Mouse (Mus musculus): ENCODE data around the gene Supt20. TPM values are rescaled to one million over a fixed set of nuclear protein-coding genes. Genes with fewer than 3 reads are reported as not detected.

Gene Supt20
- polyA plus RNA-seq, 1 experiment from 2014 or later = 91.3 TPM

DNA sequence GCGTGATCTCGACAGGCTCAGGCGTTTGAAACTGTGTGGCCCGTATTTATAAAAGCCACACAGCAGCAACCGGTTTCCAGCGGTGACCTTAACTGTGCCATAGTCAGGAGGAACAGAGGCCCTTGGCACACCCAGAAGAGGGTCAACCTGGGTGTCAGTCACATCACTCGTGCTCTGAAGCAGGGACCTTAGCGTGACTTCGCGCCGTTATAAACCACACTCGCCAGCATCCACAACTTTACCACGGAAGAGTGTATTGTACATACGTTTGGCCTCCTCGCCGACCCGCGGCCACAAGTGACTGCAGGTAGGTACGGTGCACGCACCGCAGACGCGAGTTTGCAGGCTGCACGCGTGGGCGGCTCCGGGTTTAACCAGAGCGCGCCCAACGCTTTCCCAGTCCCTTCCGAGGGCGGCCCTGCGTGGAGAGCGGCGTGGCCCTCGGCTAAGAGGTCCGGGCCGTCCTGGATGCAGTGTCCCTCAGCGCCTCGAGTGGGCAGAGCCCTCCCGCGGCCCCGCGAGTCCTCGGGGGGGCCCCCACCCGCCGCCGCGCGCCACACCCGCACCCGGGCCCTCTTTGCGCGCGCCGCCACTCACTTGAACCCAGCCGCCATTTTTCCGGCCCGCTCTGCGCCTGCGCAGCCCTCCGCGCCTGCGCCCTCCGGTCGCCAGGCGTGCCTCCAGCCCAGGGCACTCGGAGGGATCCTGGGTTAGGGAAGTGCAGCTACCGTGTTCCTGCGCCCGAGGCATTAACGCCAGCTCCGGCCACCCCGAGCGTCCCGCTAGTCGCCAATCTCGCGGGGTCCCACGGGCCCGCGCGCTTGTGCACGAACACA, 42.0 kb downstream of the Supt20 start:
- peak; percentile 95 for ATAC-seq (ENCODE audit: low read depth)

GRCm38 (mm10) chr3:54735247-54736046, 42.8 kb downstream of the Supt20 start, which contains the start of the genes Exosc8 and Alg5:
Exosc8 (minus strand) TSS chr3:54735393.
Alg5 (plus strand) TSS chr3:54735539.
- Histone ChIP-seq H3K9me3 (ENCODE audit: control insufficient read depth, low read length) (no peaks in the 10 kb centered on the region), H3K9ac (ENCODE audit: low read depth, low read length) (peak within 1 kb of the TSS; percentile 79), H3K4me3 (ENCODE audit: low read depth, low read length) (peak within 1 kb of the TSS; percentile 96), H3K36me3 (ENCODE audit: control insufficient read depth, insufficient read depth, low read length) (peaks cover 56% of the 10 kb centered on the region), H3K27ac (replicated peaks; ENCODE audit: low read depth, low read length) (peak within 1 kb of the TSS; percentile 99), H3K4me1 (ENCODE audit: control insufficient read depth, insufficient read depth, low read length) (no peaks in the 10 kb centered on the region; the same call in 1 of the 2 replicates), H3K4me2 (ENCODE audit: low read depth, low read length) (peak within 1 kb of the TSS; percentile 88), H3K27me3 (replicated peaks; ENCODE audit: control insufficient read depth, insufficient read depth, low read length) (no peaks in the 10 kb centered on the region)
- peak; percentile 79 for DNase-seq (ENCODE audit: low spot score)
- under 1% methylated on average over 33 of the region's 65 CpGs for WGBS
- ATAC-seq (ENCODE audit: low read depth) = peak; percentile 95

More for the DNA sequence above, 42.0 kb downstream of the Supt20 start:
- under 1% methylated on average over 26 of the region's 84 CpGs for WGBS
- Histone ChIP-seq H3K4me2 (ENCODE audit: low read depth, low read length) (peak overlapping the region; percentile 88), H3K9ac (ENCODE audit: low read depth, low read length) (peak overlapping the region; percentile 79), H3K27ac (replicated peaks; ENCODE audit: low read depth, low read length) (peak overlapping the region; percentile 99), H3K36me3 (ENCODE audit: control insufficient read depth, insufficient read depth, low read length) (peaks cover 58% of the 10 kb centered on the region), H3K4me3 (ENCODE audit: low read depth, low read length) (peak overlapping the region; percentile 96), H3K4me1 (ENCODE audit: control insufficient read depth, insufficient read depth, low read length) (no peaks in the 10 kb centered on the region; the same call in 1 of the 2 replicates), H3K9me3 (ENCODE audit: control insufficient read depth, low read length) (no peaks in the 10 kb centered on the region), H3K27me3 (replicated peaks; ENCODE audit: control insufficient read depth, insufficient read depth, low read length) (no peaks in the 10 kb centered on the region)
- peak; percentile 93 for DNase-seq (ENCODE audit: low spot score)

DNA sequence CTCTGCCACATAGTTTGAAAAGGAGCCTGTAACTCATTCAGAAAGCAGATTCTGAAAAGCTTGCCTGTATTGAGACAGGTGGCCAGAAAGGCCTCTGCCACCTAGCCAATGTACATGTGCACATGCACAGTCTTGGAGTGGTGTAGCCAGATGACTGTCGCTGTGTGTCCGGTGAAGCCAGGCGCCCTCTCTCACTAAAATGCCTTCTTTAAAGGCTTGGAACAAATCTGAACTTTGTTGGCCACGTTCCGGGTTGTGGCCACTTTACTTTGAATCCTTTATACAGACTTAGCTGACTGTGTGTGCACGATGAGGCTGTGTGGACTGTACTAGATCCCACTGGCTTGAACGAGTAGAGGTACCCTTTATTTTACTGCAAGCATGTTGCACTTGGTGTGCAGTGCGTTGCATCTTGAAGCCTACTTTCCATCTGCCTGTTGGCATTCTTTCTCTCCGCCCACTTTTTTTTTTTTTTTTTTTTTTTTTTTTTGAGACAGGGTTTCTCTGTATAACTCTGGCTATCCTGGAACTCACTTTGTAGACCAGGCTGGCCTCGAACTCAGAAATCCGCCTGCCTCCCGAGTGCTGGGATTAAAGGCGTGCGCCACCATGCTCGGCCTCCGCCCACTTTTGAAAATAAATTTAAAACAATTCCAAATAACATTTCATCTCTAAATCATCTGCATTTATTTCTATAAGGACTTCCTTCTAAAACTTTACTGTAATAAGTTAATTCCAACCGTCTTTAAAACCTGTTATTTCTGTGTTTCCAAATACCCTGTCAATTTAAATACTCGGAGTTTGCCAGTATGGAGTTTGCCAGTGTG, 43.7 kb downstream of the Supt20 start:
- Histone ChIP-seq H3K9ac (ENCODE audit: low read depth, low read length) (peak overlapping the region; percentile 79), H3K4me1 (ENCODE audit: control insufficient read depth, insufficient read depth, low read length) (no peaks in the 10 kb centered on the region; the same call in 1 of the 2 replicates), H3K27me3 (replicated peaks; ENCODE audit: control insufficient read depth, insufficient read depth, low read length) (no peaks in the 10 kb centered on the region), H3K9me3 (ENCODE audit: control insufficient read depth, low read length) (no peaks in the 10 kb centered on the region), H3K27ac (replicated peaks; ENCODE audit: low read depth, low read length) (peak overlapping the region; percentile 99), H3K4me2 (ENCODE audit: low read depth, low read length) (peak overlapping the region; percentile 88), H3K4me3 (ENCODE audit: low read depth, low read length) (peak overlapping the region; percentile 96), H3K36me3 (ENCODE audit: control insufficient read depth, insufficient read depth, low read length) (peaks cover 56% of the 10 kb centered on the region)
- DNase-seq (ENCODE audit: low spot score) = no peak
- no peak for ATAC-seq (ENCODE audit: low read depth)
- WGBS = 47% methylated on average over 18 of the region's 18 CpGs

- H3K4me3 ChIP-seq (ENCODE audit: low read depth, low read length) = no peak overlapping the region
- H3K9me3 ChIP-seq (ENCODE audit: control insufficient read depth, low read length) = no peaks in the 10 kb centered on the region
- no peaks in the 10 kb centered on the region for H3K27me3 ChIP-seq (replicated peaks; ENCODE audit: control insufficient read depth, insufficient read depth, low read length)
- no peak for DNase-seq (ENCODE audit: low spot score)
- WGBS = 95% methylated on average over 8 of the region's 8 CpGs
- H3K4me2 ChIP-seq (ENCODE audit: low read depth, low read length) = no peak overlapping the region
- no peak for ATAC-seq (ENCODE audit: low read depth)
- peaks cover 56% of the 10 kb centered on the region for H3K36me3 ChIP-seq (ENCODE audit: control insufficient read depth, insufficient read depth, low read length)
- H3K4me1 ChIP-seq (ENCODE audit: control insufficient read depth, insufficient read depth, low read length) = no peaks in the 10 kb centered on the region; the same call in 1 of the 2 replicates
- no peak overlapping the region for H3K27ac ChIP-seq (replicated peaks; ENCODE audit: low read depth, low read length)
- no peak overlapping the region for H3K9ac ChIP-seq (ENCODE audit: low read depth, low read length)
Observed at GRCm38 (mm10) chr3:54737317-54737716, 44.7 kb downstream of the Supt20 start.

GRCm38 (mm10) chr3:54741965-54742364, 49.4 kb downstream of the Supt20 start:
- no peaks in the 10 kb centered on the region for H3K27me3 ChIP-seq (replicated peaks; ENCODE audit: control insufficient read depth, insufficient read depth, low read length)
- no peak overlapping the region for H3K27ac ChIP-seq (replicated peaks; ENCODE audit: low read depth, low read length)
- peaks cover 91% of the 10 kb centered on the region for H3K36me3 ChIP-seq (ENCODE audit: control insufficient read depth, insufficient read depth, low read length)
- DNase-seq (ENCODE audit: low spot score) (no peak), ATAC-seq (ENCODE audit: low read depth) (no peak)
- no peak overlapping the region for H3K9ac ChIP-seq (ENCODE audit: low read depth, low read length)
- H3K9me3 ChIP-seq (ENCODE audit: control insufficient read depth, low read length) = no peaks in the 10 kb centered on the region
- no peak overlapping the region for H3K4me3 ChIP-seq (ENCODE audit: low read depth, low read length)
- no peaks in the 10 kb centered on the region for H3K4me1 ChIP-seq (ENCODE audit: control insufficient read depth, insufficient read depth, low read length)
- no peak overlapping the region for H3K4me2 ChIP-seq (ENCODE audit: low read depth, low read length)
- 97% methylated on average over 11 of the region's 11 CpGs for WGBS

DNA sequence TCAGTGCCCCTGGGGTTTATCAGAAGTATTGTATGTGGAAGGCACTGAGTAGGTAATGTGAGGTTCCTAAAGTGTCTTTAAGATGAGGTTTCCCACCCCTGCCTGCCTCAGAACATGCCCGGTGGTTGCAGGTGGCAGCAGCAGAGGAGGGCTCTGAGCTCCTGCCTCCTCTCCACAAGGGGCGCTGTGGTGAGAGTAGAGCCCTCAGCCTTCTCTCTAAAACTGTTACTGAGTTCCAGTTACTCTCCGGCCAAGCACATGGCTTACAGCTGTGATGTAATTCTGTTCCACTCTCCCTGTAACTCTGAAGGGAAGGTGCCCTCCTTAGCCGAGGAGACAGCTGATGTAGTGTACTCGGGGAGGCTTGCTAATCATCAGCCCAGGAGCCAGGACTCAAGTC, 53.2 kb downstream of the Supt20 start:
- Histone ChIP-seq H3K4me2 (ENCODE audit: low read depth, low read length) (no peak overlapping the region), H3K9me3 (ENCODE audit: control insufficient read depth, low read length) (no peaks in the 10 kb centered on the region), H3K27ac (replicated peaks; ENCODE audit: low read depth, low read length) (no peak overlapping the region), H3K9ac (ENCODE audit: low read depth, low read length) (no peak overlapping the region), H3K27me3 (replicated peaks; ENCODE audit: control insufficient read depth, insufficient read depth, low read length) (no peaks in the 10 kb centered on the region), H3K4me3 (ENCODE audit: low read depth, low read length) (no peak overlapping the region), H3K36me3 (ENCODE audit: control insufficient read depth, insufficient read depth, low read length) (peaks cover 98% of the 10 kb centered on the region), H3K4me1 (ENCODE audit: control insufficient read depth, insufficient read depth, low read length) (no peaks in the 10 kb centered on the region)
- ATAC-seq (ENCODE audit: low read depth) = 0 out of 2 replicates have a peak, but pooled peaks have one; percentile 33
- no peak for DNase-seq (ENCODE audit: low spot score)
- 57% methylated on average over 5 of the region's 5 CpGs for WGBS

DNA sequence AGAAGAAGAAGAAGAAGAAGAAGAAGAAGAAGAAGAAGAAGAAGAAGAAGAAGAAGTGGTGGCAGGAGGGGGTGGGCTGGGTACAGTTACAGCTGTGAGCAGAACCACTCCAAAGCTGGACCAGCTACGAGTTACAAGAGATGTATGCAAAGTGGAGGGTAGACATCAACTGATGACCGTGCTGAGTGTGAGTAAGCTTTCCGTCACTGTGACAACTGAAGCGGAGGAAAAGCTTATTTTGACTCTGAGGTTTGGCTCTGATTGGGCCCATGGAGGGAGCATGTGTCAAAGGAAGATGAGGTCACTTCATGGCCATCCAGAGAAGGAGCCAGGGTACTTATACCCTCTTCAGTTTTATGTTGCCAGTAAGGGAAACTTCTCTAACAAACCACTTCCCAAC, 60.8 kb downstream of the Supt20 start:
- H3K9me3 ChIP-seq (ENCODE audit: control insufficient read depth, low read length) = no peaks in the 10 kb centered on the region
- 83% methylated on average over 4 of the region's 4 CpGs for WGBS
- ATAC-seq (ENCODE audit: low read depth) (no peak), DNase-seq (ENCODE audit: low spot score) (no peak)
- H3K27me3 ChIP-seq (replicated peaks; ENCODE audit: control insufficient read depth, insufficient read depth, low read length) = no peaks in the 10 kb centered on the region
- H3K9ac ChIP-seq (ENCODE audit: low read depth, low read length) = no peak overlapping the region
- no peak overlapping the region for H3K4me3 ChIP-seq (ENCODE audit: low read depth, low read length)
- peaks cover 6% of the 10 kb centered on the region for H3K4me1 ChIP-seq (ENCODE audit: control insufficient read depth, insufficient read depth, low read length)
- no peak overlapping the region for H3K27ac ChIP-seq (replicated peaks; ENCODE audit: low read depth, low read length)
- no peak overlapping the region for H3K4me2 ChIP-seq (ENCODE audit: low read depth, low read length)
- peaks cover 30% of the 10 kb centered on the region for H3K36me3 ChIP-seq (ENCODE audit: control insufficient read depth, insufficient read depth, low read length)

Measured in embryonic facial prominence, embryonic 14.5 days (tissue).